Mouse (Mus musculus): Measurements from ENCODE around the gene Pisd.
"Not testable (repeated sequence)": the region's sequence is repeated elsewhere in the genome, so short reads cannot be mapped to it uniquely, and the experiment has no call there.

Pisd gene

GRCm38 (mm10) chr5:32785313-32785915 is at the start of gene Pisd:
Gene Pisd (minus strand): TSS chr5:32785646.
- peak; percentile 94 to 97 for DNase-seq

- no peak for DNase-seq
These were observed 49.1 kb upstream of the Pisd start for GRCm38 (mm10) chr5:32834497-32834896.

- DNase-seq: no peak
These were observed 44.6 kb upstream of the Pisd start for GRCm38 (mm10) chr5:32830054-32830453.

GRCm38 (mm10) chr5:32828766-32829165 is 43.3 kb upstream of the Pisd start:
- DNase-seq: not testable (repeated sequence)

- DNase-seq: no peak
These were observed 41.6 kb upstream of the Pisd start, which contains the start of gene Gm20671 for GRCm38 (mm10) chr5:32827009-32827408. Gene Gm20671 (minus strand): TSS chr5:32827109.

GRCm38 (mm10) chr5:32820471-32820870 is 35.0 kb upstream of the Pisd start:
- DNase-seq: no peak

GRCm38 (mm10) chr5:32815396-32815795 is 29.9 kb upstream of the Pisd start:
- peak; percentile 26 to 28 for DNase-seq

GRCm38 (mm10) chr5:32786454-32786853 is 1.0 kb upstream of the Pisd start:
- DNase-seq: not testable (repeated sequence)

- DNase-seq: no peak
These were observed 720 bp downstream of the Pisd start for GRCm38 (mm10) chr5:32784726-32785125.

- DNase-seq: no peak
These were observed 3.9 kb downstream of the Pisd start for GRCm38 (mm10) chr5:32781596-32781995.

- DNase-seq: no peak
These were observed 7.3 kb downstream of the Pisd start for GRCm38 (mm10) chr5:32778168-32778567.

GRCm38 (mm10) chr5:32772361-32772760 is 13.1 kb downstream of the Pisd start:
- peak; percentile 18 to 24 for DNase-seq

GRCm38 (mm10) chr5:32767636-32768373 is 17.6 kb downstream of the Pisd start:
- DNase-seq: no peak

GRCm38 (mm10) chr5:32767004-32767403 is 18.4 kb downstream of the Pisd start:
- no peak for DNase-seq

- DNase-seq: no peak
These were observed 23.8 kb downstream of the Pisd start for GRCm38 (mm10) chr5:32761566-32762140.

GRCm38 (mm10) chr5:32760787-32761186 is 24.7 kb downstream of the Pisd start:
- no peak for DNase-seq

- not testable (repeated sequence) for DNase-seq
These were observed 25.1 kb downstream of the Pisd start for GRCm38 (mm10) chr5:32760352-32760751.

GRCm38 (mm10) chr5:32759662-32760061 is 25.8 kb downstream of the Pisd start:
- DNase-seq: no peak

GRCm38 (mm10) chr5:32756141-32756540 is 29.3 kb downstream of the Pisd start:
- no peak for DNase-seq

- no peak for DNase-seq
These were observed 33.7 kb downstream of the Pisd start for GRCm38 (mm10) chr5:32751736-32752135.

- no peak for DNase-seq
These were observed 36.5 kb downstream of the Pisd start for GRCm38 (mm10) chr5:32748936-32749335.

- peak; percentile 48 to 57 for DNase-seq
These were observed 37.6 kb downstream of the Pisd start for GRCm38 (mm10) chr5:32747650-32748375.
